Mouse (Mus musculus) neural tube, embryonic 12.5 days (tissue): ENCODE results near the gene Kncn. TPM values are rescaled to one million over a fixed set of nuclear protein-coding genes. Genes with fewer than 3 reads are reported as not detected.

Source experiments
- ATAC-seq: fragments of 200-750 bp; cut with Nextera tagmentation; 2 replicates; pipeline ENCODE4 v1.8.0; 2017; ENCODE audit warnings: low read depth, mild to moderate bottlenecking, moderate TSS enrichment, moderate library complexity; ENCODE audit not compliant: low FRiP score
- H3K27ac ChIP-seq: fragments of 300-500 bp; sonication (generic); 2 replicates; pipeline ENCODE4 v1.5.1; 2016
- H3K27me3 ChIP-seq: fragments of 300-500 bp; sonication (generic); replicated peaks from 2 replicates; pipeline ENCODE4 v1.6.1; 2016; ENCODE audit warnings: mild to moderate bottlenecking
- H3K36me3 ChIP-seq: fragments of 300-500 bp; sonication (generic); 2 replicates; pipeline ENCODE4 v1.6.1; 2016; ENCODE audit warnings: mild to moderate bottlenecking
- H3K4me1 ChIP-seq: fragments of 300-500 bp; sonication (generic); 2 replicates; pipeline ENCODE4 v1.6.1; 2016
- H3K4me2 ChIP-seq: fragments of 300-500 bp; sonication (generic); replicated peaks from 2 replicates; pipeline ENCODE4 v1.6.1; 2016; ENCODE audit warnings: mild to moderate bottlenecking
- H3K4me3 ChIP-seq: fragments of 300-500 bp; sonication (generic); 2 replicates; pipeline ENCODE4 v1.5.1; 2016
- H3K9ac ChIP-seq: fragments of 300-500 bp; sonication (generic); 2 replicates; pipeline ENCODE4 v1.6.1; 2016; ENCODE audit warnings: mild to moderate bottlenecking
- H3K9me3 ChIP-seq: fragments of 300-500 bp; sonication (generic); 2 replicates; pipeline ENCODE4 v1.6.1; 2016; ENCODE audit warnings: mild to moderate bottlenecking
- WGBS: fragments of 180-500 bp; shearing (Covaris S2); methylation state at CpG from one replicate; pipeline ENCODE4 v1.1.7; 2016; 5-methylcytosine and 5-hydroxymethylcytosine counted together
- polyA plus RNA-seq: library from polyadenylated mRNA; unstranded; fragments of >200 nt; fragmentation: Nextera tagmentation; extraction: Ambion mirVana; gene quantifications from 2 replicates; pipeline ENCODE4 v1.2.1, GENCODE M21; 2016

Kncn gene
- polyA plus RNA-seq, 1 experiment from 2014 or later = not detected

GRCm38 (mm10) chr4:115882195-115882594 lies 2.0 kb upstream of the Kncn start:
- no peak for ATAC-seq
- H3K4me2 ChIP-seq = no peak overlapping the region
- no peaks in the 10 kb centered on the region for H3K9me3 ChIP-seq
- no peaks in the 10 kb centered on the region; the same call in 1 of the 2 replicates for H3K27me3 ChIP-seq
- H3K4me1 ChIP-seq = peaks cover 43% of the 10 kb centered on the region
- H3K36me3 ChIP-seq = no peaks in the 10 kb centered on the region
- WGBS = 63% methylated on average over 4 of the region's 4 CpGs
- H3K4me3 ChIP-seq = no peak overlapping the region
- no peak overlapping the region for H3K27ac ChIP-seq
- no peak overlapping the region for H3K9ac ChIP-seq

- 86% methylated on average over 3 of the region's 3 CpGs for whole genome bisulfite sequencing
- H3K27ac ChIP-seq = no peak overlapping the region
- H3K4me3 ChIP-seq = no peak overlapping the region
- H3K27me3 ChIP-seq = peaks cover 19% of the 10 kb centered on the region
- H3K9me3 ChIP-seq = no peaks in the 10 kb centered on the region
- H3K4me1 ChIP-seq = peaks cover 25% of the 10 kb centered on the region
- no peaks in the 10 kb centered on the region for H3K36me3 ChIP-seq
- ATAC-seq = no peak
- no peak overlapping the region for H3K4me2 ChIP-seq
- H3K9ac ChIP-seq = no peak overlapping the region
Observed at GRCm38 (mm10) chr4:115885846-115886245, 1.6 kb downstream of the Kncn start.

GRCm38 (mm10) chr4:115886875-115887274 lies 2.7 kb downstream of the Kncn start:
- H3K4me1 ChIP-seq = peaks cover 17% of the 10 kb centered on the region

DNA sequence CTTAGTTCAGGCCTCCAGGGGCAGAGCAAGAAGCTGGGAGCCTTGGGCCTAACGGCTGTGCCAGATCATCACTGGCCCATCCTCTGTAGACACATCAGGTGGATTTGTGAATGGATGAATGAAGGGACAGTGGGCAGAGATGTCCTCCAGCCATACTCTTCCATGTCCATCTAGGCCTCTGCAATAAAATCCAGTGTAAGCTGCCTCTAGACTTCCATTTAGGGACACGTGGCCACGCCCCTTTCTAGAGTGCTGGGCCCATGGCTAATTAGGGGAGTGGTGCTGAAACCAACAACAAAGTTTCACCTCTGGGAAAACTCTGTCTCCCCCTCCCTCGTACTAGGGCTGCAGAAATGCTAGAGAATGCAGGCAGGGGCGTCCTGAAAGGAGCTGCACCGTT lies 5.9 kb downstream of the Kncn start:
- WGBS = 8% methylated on average over 6 of the region's 6 CpGs
- 0 out of 2 replicates have a peak overlapping the region, but pooled peaks have one; percentile 17 for H3K9ac ChIP-seq

More at GRCm38 (mm10) chr4:115886875-115887274, 2.7 kb downstream of the Kncn start:
- H3K9me3 ChIP-seq = no peaks in the 10 kb centered on the region
- H3K27me3 ChIP-seq = peaks cover 29% of the 10 kb centered on the region
- ATAC-seq = no peak
- WGBS = 38% methylated on average over 1 of the region's 1 CpGs
- H3K4me3 ChIP-seq = no peak overlapping the region
- H3K27ac ChIP-seq = no peak overlapping the region
- H3K36me3 ChIP-seq = no peaks in the 10 kb centered on the region
- H3K4me2 ChIP-seq = no peak overlapping the region
- no peak overlapping the region for H3K9ac ChIP-seq

GRCm38 (mm10) chr4:115890553-115890952 lies 6.4 kb downstream of the Kncn start, which contains the start of gene 6430628N08Rik:
Gene 6430628N08Rik, plus strand, starts transcription at chr4:115890665.
- Histone ChIP-seq H3K4me2 (peak within 1 kb of the TSS; percentile 64), H3K36me3 (no peaks in the 10 kb centered on the region), H3K4me3 (peak within 1 kb of the TSS; percentile 19; the same call in 1 of the 2 replicates), H3K9me3 (no peaks in the 10 kb centered on the region), H3K4me1 (peaks cover 11% of the 10 kb centered on the region), H3K9ac (0 out of 2 replicates have a peak within 1 kb of the TSS, but pooled peaks have one; percentile 17), H3K27me3 (peaks cover 39% of the 10 kb centered on the region), H3K27ac (no peak within 1 kb of the TSS)
- ATAC-seq = 0 out of 2 replicates have a peak, but pooled peaks have one; percentile 7
- WGBS = under 1% methylated on average over 31 of the region's 31 CpGs

More for the DNA sequence above, 5.9 kb downstream of the Kncn start:
- no peak overlapping the region for H3K27ac ChIP-seq
- no peaks in the 10 kb centered on the region for H3K36me3 ChIP-seq
- H3K4me1 ChIP-seq = peaks cover 11% of the 10 kb centered on the region
- no peaks in the 10 kb centered on the region for H3K9me3 ChIP-seq
- ATAC-seq = peak; percentile 39; the same call in 1 of the 2 replicates
- H3K4me3 ChIP-seq = peak overlapping the region; percentile 19; the same call in 1 of the 2 replicates
- peak overlapping the region; percentile 64 for H3K4me2 ChIP-seq
- H3K27me3 ChIP-seq = peaks cover 39% of the 10 kb centered on the region

GRCm38 (mm10) chr4:115894281-115894680 lies 10.1 kb downstream of the Kncn start:
- Histone ChIP-seq H3K27ac (no peak overlapping the region), H3K4me3 (no peak overlapping the region), H3K36me3 (no peaks in the 10 kb centered on the region), H3K4me1 (peaks cover 20% of the 10 kb centered on the region), H3K27me3 (peaks cover 71% of the 10 kb centered on the region), H3K9me3 (no peaks in the 10 kb centered on the region), H3K9ac (no peak overlapping the region), H3K4me2 (no peak overlapping the region)
- no peak for ATAC-seq
- 23% methylated on average over 3 of the region's 3 CpGs for WGBS

DNA sequence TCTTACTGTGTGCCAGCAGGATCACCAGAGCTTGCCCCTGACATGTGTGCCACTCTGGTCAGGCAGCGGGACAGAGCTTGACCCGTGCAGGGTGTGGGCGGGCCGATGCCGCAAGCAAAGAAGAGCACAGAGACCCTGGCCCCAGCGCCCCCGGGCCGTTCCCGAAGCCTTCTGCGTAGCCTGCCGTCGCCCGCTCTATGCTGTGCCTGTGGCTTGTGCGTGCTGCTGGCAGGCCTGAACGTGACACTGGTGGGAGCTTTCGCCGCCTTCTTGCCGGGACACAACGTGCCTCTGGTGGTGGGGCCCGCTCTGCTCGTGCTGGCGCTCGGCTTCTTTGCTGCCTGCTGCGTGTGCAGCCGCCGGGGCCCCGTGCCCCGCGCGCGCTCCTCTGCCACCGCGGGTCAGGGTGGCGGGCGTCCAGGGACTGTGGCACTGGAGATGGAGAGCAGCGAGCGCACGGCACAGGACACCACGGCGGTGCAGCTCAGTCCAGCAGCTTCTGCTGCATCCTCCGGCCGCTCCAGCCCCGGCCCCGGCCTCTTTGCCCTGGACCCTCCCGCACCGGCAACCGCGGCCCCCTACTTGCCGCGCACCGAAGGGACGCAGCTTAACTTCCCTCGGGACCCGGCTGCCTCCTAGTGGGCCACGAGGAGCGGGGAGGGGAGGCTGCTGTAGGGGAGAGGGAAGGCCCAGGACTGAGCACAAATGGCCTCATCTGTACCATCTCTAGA lies 13.9 kb downstream of the Kncn start:
- Histone ChIP-seq H3K9ac (peak overlapping the region; percentile 56), H3K4me3 (peak overlapping the region; percentile 40), H3K4me1 (peaks cover 9% of the 10 kb centered on the region), H3K36me3 (no peaks in the 10 kb centered on the region), H3K9me3 (no peaks in the 10 kb centered on the region), H3K27ac (no peak overlapping the region), H3K27me3 (peaks cover 71% of the 10 kb centered on the region), H3K4me2 (peak overlapping the region; percentile 92)
- ATAC-seq = peak; percentile 65
- WGBS = under 1% methylated on average over 56 of the region's 56 CpGs

DNA sequence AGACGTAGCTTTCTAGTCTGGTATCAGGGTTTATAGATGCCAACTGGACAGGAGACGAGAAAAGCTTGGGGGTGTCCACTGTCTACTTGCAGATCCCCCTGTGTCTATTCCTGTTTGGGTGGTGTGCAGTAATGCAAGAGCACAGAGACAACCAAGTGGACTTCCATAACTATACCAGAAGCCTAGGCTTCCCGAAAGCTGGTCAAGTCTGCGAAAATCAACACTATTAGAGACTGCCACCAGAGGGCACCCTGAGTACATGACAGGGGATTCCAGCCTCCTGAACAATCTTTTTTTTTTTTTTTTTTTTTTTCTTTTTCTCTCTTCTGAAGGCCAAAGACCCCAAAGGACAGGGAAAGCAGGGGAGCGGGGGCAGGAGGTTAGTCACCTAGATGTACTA lies 18.6 kb downstream of the Kncn start:
- Histone ChIP-seq H3K27ac (no peak overlapping the region), H3K4me2 (no peak overlapping the region), H3K36me3 (no peaks in the 10 kb centered on the region), H3K4me1 (peaks cover 31% of the 10 kb centered on the region), H3K4me3 (no peak overlapping the region), H3K9ac (no peak overlapping the region), H3K9me3 (no peaks in the 10 kb centered on the region), H3K27me3 (peaks cover 93% of the 10 kb centered on the region)
- no peak for ATAC-seq
- WGBS = 19% methylated on average over 5 of the region's 5 CpGs

- H3K4me2 ChIP-seq = peak overlapping the region; percentile 14; the same call in 1 of the 2 replicates
- peaks cover 93% of the 10 kb centered on the region for H3K27me3 ChIP-seq
- peak; percentile 91 for ATAC-seq
- H3K4me1 ChIP-seq = peaks cover 24% of the 10 kb centered on the region
- no peaks in the 10 kb centered on the region for H3K36me3 ChIP-seq
- H3K4me3 ChIP-seq = no peak overlapping the region
- no peak overlapping the region for H3K27ac ChIP-seq
- H3K9me3 ChIP-seq = no peaks in the 10 kb centered on the region
- H3K9ac ChIP-seq = no peak overlapping the region
- WGBS = 3% methylated on average over 12 of the region's 12 CpGs
Observed at GRCm38 (mm10) chr4:115904375-115904774, 20.2 kb downstream of the Kncn start.

DNA sequence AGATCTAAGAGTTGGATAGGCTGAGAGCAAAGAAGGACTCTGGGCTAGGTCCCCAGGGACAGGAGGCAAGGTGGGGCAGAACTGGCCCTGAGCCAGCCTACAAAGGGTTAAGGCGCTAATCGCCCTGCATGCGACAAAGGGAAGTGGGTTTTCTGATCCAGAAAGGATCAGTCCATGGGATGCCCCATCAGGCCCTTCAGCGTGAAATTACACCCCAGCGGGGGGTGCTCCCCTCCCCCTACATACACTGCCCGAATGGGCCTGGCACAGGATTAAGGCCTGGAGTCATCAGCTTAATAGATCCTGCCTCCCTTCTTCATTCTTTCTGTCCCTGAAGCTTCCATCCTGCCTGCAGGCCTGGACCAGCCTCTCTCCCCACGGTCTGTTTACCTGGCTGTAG lies 21.5 kb downstream of the Kncn start:
- Histone ChIP-seq H3K4me1 (peaks cover 24% of the 10 kb centered on the region), H3K9ac (no peak overlapping the region), H3K36me3 (no peaks in the 10 kb centered on the region), H3K4me2 (no peak overlapping the region), H3K27ac (no peak overlapping the region), H3K4me3 (no peak overlapping the region), H3K9me3 (no peaks in the 10 kb centered on the region), H3K27me3 (peaks cover 88% of the 10 kb centered on the region)
- ATAC-seq = peak; percentile 42; the same call in 1 of the 2 replicates
- 1% methylated on average over 7 of the region's 7 CpGs for WGBS

DNA sequence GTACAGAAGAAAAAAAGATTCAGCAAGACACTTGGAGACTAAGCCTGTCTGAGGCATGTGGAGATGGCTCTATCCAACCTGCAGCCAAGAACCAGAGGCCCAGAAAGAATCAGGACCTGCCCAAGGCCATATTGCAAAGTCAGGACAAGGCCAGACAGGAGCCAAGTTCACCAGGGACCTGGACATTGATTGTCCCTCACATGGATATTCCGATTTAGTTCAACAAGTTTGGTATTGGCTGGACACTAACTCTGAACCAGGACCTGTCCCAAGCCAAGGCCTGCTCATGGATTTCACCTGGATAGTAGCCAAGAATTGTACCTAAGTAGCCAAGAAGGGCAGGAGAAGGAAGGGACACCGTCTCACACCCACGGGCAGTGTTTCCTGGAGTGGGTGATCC lies 22.6 kb downstream of the Kncn start:
- Histone ChIP-seq H3K27ac (no peak overlapping the region), H3K36me3 (no peaks in the 10 kb centered on the region), H3K4me3 (no peak overlapping the region), H3K9ac (no peak overlapping the region), H3K4me1 (peaks cover 24% of the 10 kb centered on the region), H3K27me3 (peaks cover 87% of the 10 kb centered on the region), H3K4me2 (no peak overlapping the region), H3K9me3 (no peaks in the 10 kb centered on the region)
- no peak for ATAC-seq
- WGBS = 89% methylated on average over 3 of the region's 3 CpGs

DNA sequence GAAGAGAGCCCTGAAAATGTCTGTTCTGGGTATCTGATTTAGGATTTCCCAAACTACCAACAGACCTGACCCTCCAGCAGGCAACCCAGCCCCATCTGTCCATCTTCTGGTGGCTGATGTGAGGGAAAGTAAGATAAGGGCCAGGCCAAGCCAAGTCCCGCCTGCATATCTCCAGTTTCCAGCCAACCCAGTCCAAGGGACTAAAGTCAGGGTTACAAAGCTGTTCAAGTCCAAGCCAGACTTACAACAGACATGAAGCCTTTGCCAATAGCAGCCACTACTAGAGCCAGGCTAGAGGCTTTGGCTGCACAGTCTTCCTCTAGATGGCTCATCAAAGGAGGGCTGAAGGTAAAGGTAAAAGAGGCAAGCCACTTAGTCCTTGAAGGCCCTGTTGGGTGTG lies 23.8 kb downstream of the Kncn start:
- Histone ChIP-seq H3K4me3 (no peak overlapping the region), H3K9ac (no peak overlapping the region), H3K4me1 (peaks cover 24% of the 10 kb centered on the region), H3K27ac (no peak overlapping the region), H3K9me3 (no peaks in the 10 kb centered on the region), H3K4me2 (no peak overlapping the region), H3K36me3 (no peaks in the 10 kb centered on the region), H3K27me3 (peaks cover 86% of the 10 kb centered on the region)
- no peak for ATAC-seq
- WGBS = 75% methylated on average over 1 of the region's 1 CpGs
